Mouse (Mus musculus) kidney, adult 2 months (tissue): ENCODE measurements at regions not wholly inside any gene's neighbourhood (a gene's known extent, or its start where the extent isn't known, plus 50 kb on each side); places are given as distances from the start of the nearest gene placed in this dataset.

Experiments used
- DNase-seq: peaks from one replicate; pipeline ENCODE4 v3.0.0; 2021
- H3K27ac ChIP-seq: fragments of 200-500 bp; 2 replicates; pipeline ENCODE4 v1.5.1; 2012; ENCODE audit warnings: low read depth, low read length, control low read depth, inconsistent platforms; ENCODE audit not compliant: insufficient read depth
- H3K27me3 ChIP-seq: fragments of 200-500 bp; replicated peaks from 2 replicates; pipeline ENCODE4 v1.6.1; 2012; ENCODE audit warnings: mild to moderate bottlenecking, moderate library complexity, low read length, inconsistent platforms; ENCODE audit not compliant: control insufficient read depth, insufficient read depth
- H3K36me3 ChIP-seq: fragments of 200-500 bp; 2 replicates; pipeline ENCODE4 v1.6.1; 2012; ENCODE audit warnings: mild to moderate bottlenecking, moderate library complexity, low read length, inconsistent platforms; ENCODE audit not compliant: control insufficient read depth, insufficient read depth
- H3K4me1 ChIP-seq: fragments of 200-500 bp; 2 replicates; pipeline ENCODE4 v1.6.1; 2011; ENCODE audit warnings: low read length; ENCODE audit not compliant: control insufficient read depth, insufficient read depth
- H3K4me3 ChIP-seq: fragments of 200-500 bp; 2 replicates; pipeline ENCODE4 v1.5.1; 2011; ENCODE audit warnings: mild to moderate bottlenecking, low read depth, low read length, control low read depth; ENCODE audit not compliant: insufficient read depth
- CTCF ChIP-seq: fragments of 200-500 bp; conservative IDR thresholded peaks from 2 replicates; pipeline ENCODE4 v1.5.1; 2011; ENCODE audit warnings: low read depth, mild to moderate bottlenecking, control low read depth, low read length, moderate library complexity, mixed read lengths; ENCODE audit not compliant: insufficient read depth, insufficient read length
- POLR2A ChIP-seq: fragments of 200-500 bp; IDR thresholded peaks from one replicate; pipeline ENCODE4 v1.6.1; 2011; ENCODE audit warnings: low read depth, low read length, control low read depth
- WGBS: fragments of 180-500 bp; shearing (Covaris S2); methylation state at CpG from one replicate; pipeline ENCODE4 v1.1.7; 2018; 5-methylcytosine and 5-hydroxymethylcytosine counted together

- Histone ChIP-seq H3K27me3 (no peaks in the 10 kb centered on the region), H3K27ac (no peak overlapping the region), H3K4me3 (no peak overlapping the region), H3K36me3 (no peaks in the 10 kb centered on the region), H3K4me1 (no peaks in the 10 kb centered on the region)
- DNase-seq: no peak
- TF ChIP-seq CTCF (no peak), POLR2A (no peak)
- 68% methylated on average over 9 of the region's 9 CpGs for WGBS
These were observed 54.5 kb upstream of the Cmc1 start for GRCm38 (mm10) chr9:118204456-118204855.

DNA sequence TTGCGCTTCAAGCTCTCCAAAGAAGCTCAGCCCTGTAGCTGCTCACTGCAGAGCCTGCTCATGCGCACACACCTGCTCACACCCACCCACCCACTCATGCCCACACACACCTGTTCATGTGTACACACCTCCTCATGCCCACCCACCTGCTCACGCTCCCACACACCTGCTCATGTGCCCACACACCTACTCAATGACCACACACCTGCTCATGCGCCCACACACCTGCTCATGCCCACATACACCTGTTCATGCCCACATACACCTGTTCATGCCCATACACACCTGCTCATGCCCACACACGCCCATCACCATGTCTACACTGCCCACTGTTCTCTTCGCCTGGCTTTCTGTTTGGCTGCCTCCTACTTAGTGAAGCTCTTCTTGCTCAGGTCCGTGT is 56.5 kb upstream of the Cmc1 start:
- WGBS: 86% methylated on average over 7 of the region's 7 CpGs
- no peak for DNase-seq
- Histone ChIP-seq H3K27me3 (no peaks in the 10 kb centered on the region), H3K4me3 (no peak overlapping the region), H3K36me3 (no peaks in the 10 kb centered on the region), H3K4me1 (no peaks in the 10 kb centered on the region), H3K27ac (no peak overlapping the region)
- TF ChIP-seq CTCF: no peak
- TF ChIP-seq POLR2A: no peak

- 93% methylated on average over 5 of the region's 5 CpGs for WGBS
- H3K27me3 ChIP-seq: no peaks in the 10 kb centered on the region
- no peak for TF ChIP-seq CTCF
- no peak for TF ChIP-seq POLR2A
- no peak for DNase-seq
- H3K4me1 ChIP-seq: no peaks in the 10 kb centered on the region
- no peak overlapping the region for H3K27ac ChIP-seq
- H3K4me3 ChIP-seq: no peak overlapping the region
- H3K36me3 ChIP-seq: no peaks in the 10 kb centered on the region
These were observed 69.7 kb upstream of the Cmc1 start for GRCm38 (mm10) chr9:118219696-118220095.

DNA sequence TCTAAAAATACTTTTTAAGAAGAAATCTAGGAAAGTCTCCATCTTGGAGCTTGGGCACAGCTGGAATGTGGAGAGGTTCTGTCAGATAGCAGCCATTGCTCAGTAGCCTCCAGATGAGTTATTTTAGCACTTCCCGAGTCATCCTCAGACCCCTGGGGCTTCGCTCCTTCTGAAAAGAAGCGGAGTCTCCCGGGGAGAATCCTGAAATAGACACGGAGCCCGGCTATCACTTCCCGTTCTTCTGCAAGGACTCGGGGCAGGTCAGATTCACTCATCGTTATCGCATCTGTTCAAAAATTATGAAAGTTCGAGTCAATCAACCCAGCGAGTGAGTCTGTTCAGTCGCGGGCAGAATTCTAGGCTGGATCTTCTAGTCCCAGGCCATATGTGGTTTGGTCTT is 71.2 kb upstream of the Cmc1 start:
- 83% methylated on average over 14 of the region's 14 CpGs for WGBS

DNA sequence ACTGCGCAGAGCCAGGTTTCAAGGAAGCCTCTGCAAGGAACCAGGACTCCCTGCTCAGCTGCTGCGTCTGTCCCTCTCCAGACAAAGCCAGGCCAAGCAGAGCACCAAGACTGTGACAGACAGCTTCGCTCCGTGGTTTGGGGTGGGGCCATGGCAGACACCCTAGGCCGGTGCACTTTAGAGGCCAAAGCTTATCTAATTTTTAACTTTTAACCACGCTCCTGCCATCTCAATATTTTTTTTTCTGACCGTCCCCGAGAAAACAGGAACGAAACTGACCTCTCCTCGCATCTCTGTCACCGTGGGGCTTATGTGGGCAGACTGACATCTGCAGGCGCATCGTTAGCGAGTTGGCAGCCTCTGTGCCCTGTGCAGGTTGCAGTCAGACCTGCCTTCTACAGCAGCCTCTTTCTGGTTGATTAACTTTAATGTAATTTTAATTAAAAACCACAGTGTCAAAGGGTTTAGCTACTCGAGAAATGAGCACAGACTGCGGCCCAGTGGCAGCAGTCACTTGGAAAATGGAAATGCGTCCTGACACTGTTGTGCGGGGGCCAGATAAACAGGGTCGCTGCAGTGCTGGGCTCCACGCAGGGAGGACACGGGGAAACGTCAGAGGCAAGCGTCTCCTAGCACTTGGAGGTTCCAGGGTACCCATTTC is 77.6 kb upstream of the Cmc1 start:
- 26% methylated on average over 23 of the region's 23 CpGs for WGBS
- H3K4me1 ChIP-seq: 0 out of 2 replicates have a peak, but pooled peaks cover 3% of the 10 kb centered on the region
- no peaks in the 10 kb centered on the region for H3K27me3 ChIP-seq
- no peak for TF ChIP-seq POLR2A
- no peak for TF ChIP-seq CTCF
- no peaks in the 10 kb centered on the region for H3K36me3 ChIP-seq
- DNase-seq: peak; percentile 27
- H3K27ac ChIP-seq: no peak overlapping the region
- no peak overlapping the region for H3K4me3 ChIP-seq

More for the DNA sequence above, 71.2 kb upstream of the Cmc1 start:
- TF ChIP-seq POLR2A: no peak
- no peak for TF ChIP-seq CTCF
- no peak overlapping the region for H3K27ac ChIP-seq
- H3K36me3 ChIP-seq: no peaks in the 10 kb centered on the region
- no peaks in the 10 kb centered on the region for H3K27me3 ChIP-seq
- no peak overlapping the region for H3K4me3 ChIP-seq
- DNase-seq: no peak
- no peaks in the 10 kb centered on the region for H3K4me1 ChIP-seq

DNA sequence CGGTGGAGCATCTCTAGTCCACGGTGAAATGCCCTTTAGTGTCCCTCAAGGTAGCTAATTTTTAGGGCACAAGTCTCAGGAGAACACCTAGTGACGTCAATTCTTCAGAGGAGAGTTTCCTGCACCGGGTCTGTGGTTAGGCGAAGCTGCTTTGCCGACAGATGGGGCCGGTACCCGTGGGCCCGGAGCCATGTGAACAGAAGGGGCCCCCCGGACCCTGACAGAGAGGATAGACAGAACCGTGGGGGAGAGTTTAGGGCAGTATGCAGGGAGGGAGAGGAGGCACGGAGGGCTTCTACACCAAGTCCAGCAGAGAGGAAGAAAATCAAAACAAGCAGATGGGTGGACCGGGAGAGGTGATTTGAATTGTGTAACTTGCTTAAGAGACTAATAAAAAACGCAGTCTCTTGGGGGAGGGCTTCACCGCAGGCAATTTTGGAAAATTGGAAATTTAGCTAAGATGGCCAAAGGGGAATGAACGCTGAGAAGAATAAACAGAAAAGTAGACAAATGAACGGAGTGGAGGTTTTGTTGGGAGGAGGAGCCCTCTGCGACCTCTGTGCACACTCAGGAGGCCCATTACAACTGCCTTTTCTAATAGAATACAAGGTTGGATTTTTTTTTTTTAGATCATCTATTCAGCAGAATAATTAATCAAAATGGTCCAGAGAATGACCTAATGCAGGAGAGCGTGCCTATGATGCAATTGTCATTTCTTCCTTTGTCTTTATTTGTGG is 78.9 kb upstream of the Cmc1 start:
- Histone ChIP-seq H3K27ac (no peak overlapping the region), H3K27me3 (no peaks in the 10 kb centered on the region), H3K4me1 (0 out of 2 replicates have a peak, but pooled peaks cover 3% of the 10 kb centered on the region), H3K4me3 (no peak overlapping the region), H3K36me3 (no peaks in the 10 kb centered on the region)
- DNase-seq: no peak
- TF ChIP-seq CTCF (no peak), POLR2A (no peak)
- WGBS: 56% methylated on average over 19 of the region's 19 CpGs

- Histone ChIP-seq H3K4me1 (no peaks in the 10 kb centered on the region), H3K27me3 (no peaks in the 10 kb centered on the region), H3K36me3 (no peaks in the 10 kb centered on the region), H3K27ac (no peak overlapping the region), H3K4me3 (no peak overlapping the region)
- no peak for DNase-seq
- 73% methylated on average over 4 of the region's 4 CpGs for WGBS
- TF ChIP-seq POLR2A (no peak), CTCF (no peak)
These were observed 90.7 kb upstream of the Cmc1 start for GRCm38 (mm10) chr9:118240711-118241110.
